Mouse (Mus musculus) hindbrain, embryonic 13.5 days (tissue): ENCODE data around the gene Focad. TPM values are rescaled to one million over a fixed set of nuclear protein-coding genes. Genes with fewer than 3 reads are reported as not detected.

ENCODE experiments used
- ATAC-seq: fragments of 200-750 bp; cut with Nextera tagmentation; 2 replicates; pipeline ENCODE4 v1.8.0; 2017; ENCODE audit warnings: moderate TSS enrichment; ENCODE audit not compliant: low FRiP score
- H3K27ac ChIP-seq: fragments of 300-500 bp; sonication (generic); 2 replicates; pipeline ENCODE4 v1.5.1; 2015; ENCODE audit warnings: inconsistent platforms, mild to moderate bottlenecking, moderate library complexity
- H3K27me3 ChIP-seq: fragments of 300-500 bp; sonication (generic); 2 replicates; pipeline ENCODE4 v1.6.1; 2015; ENCODE audit warnings: mild to moderate bottlenecking, inconsistent platforms
- H3K36me3 ChIP-seq: fragments of 300-500 bp; sonication (generic); 2 replicates; pipeline ENCODE4 v1.6.1; 2015; ENCODE audit warnings: mild to moderate bottlenecking, inconsistent platforms
- H3K4me1 ChIP-seq: fragments of 300-500 bp; sonication (generic); replicated peaks from 2 replicates; pipeline ENCODE4 v1.6.1; 2015; ENCODE audit warnings: inconsistent platforms
- H3K4me2 ChIP-seq: fragments of 300-500 bp; sonication (generic); 2 replicates; pipeline ENCODE4 v1.6.1; 2015; ENCODE audit warnings: inconsistent platforms, mild to moderate bottlenecking, moderate library complexity
- H3K4me3 ChIP-seq: fragments of 300-500 bp; sonication (generic); 2 replicates; pipeline ENCODE4 v1.5.1; 2015; ENCODE audit warnings: mild to moderate bottlenecking, inconsistent platforms
- H3K9ac ChIP-seq: fragments of 300-500 bp; sonication (generic); 2 replicates; pipeline ENCODE4 v1.6.1; 2015; ENCODE audit warnings: mild to moderate bottlenecking, inconsistent platforms
- H3K9me3 ChIP-seq: fragments of 300-500 bp; sonication (generic); 2 replicates; pipeline ENCODE4 v1.6.1; 2016; ENCODE audit warnings: inconsistent platforms
- WGBS: fragments of 180-500 bp; shearing (Covaris S2); methylation state at CpG from one replicate; pipeline ENCODE4 v1.1.7; 2015; 5-methylcytosine and 5-hydroxymethylcytosine counted together
- polyA plus RNA-seq: library from polyadenylated mRNA; unstranded; fragments of >200 nt; fragmentation: Nextera tagmentation; extraction: Ambion mirVana; gene quantifications from 2 replicates; pipeline ENCODE4 v1.2.1, GENCODE M21; 2015

Gene Focad
- polyA plus RNA-seq, 1 experiment from 2014 or later = 11.2 TPM

GRCm38 (mm10) chr4:88159700-88160099, 65.3 kb downstream of the Focad start:
- Histone ChIP-seq H3K4me2 (no peak overlapping the region), H3K4me1 (peaks cover 31% of the 10 kb centered on the region), H3K9ac (no peak overlapping the region), H3K9me3 (no peaks in the 10 kb centered on the region), H3K27ac (no peak overlapping the region), H3K4me3 (no peak overlapping the region), H3K27me3 (no peaks in the 10 kb centered on the region), H3K36me3 (no peaks in the 10 kb centered on the region)
- ATAC-seq = no peak
- 75% methylated on average over 6 of the region's 6 CpGs for WGBS

- peak; percentile 73; the same call in 1 of the 2 replicates for ATAC-seq
- H3K36me3 ChIP-seq = no peaks in the 10 kb centered on the region
- H3K9ac ChIP-seq = 0 out of 2 replicates have a peak overlapping the region, but pooled peaks have one; percentile 29
- H3K4me3 ChIP-seq = no peak overlapping the region
- H3K27ac ChIP-seq = peak overlapping the region; percentile 49; the same call in 1 of the 2 replicates
- H3K9me3 ChIP-seq = no peaks in the 10 kb centered on the region
- peaks cover 22% of the 10 kb centered on the region for H3K4me1 ChIP-seq
- H3K27me3 ChIP-seq = no peaks in the 10 kb centered on the region
- WGBS = 27% methylated on average over 13 of the region's 13 CpGs
- H3K4me2 ChIP-seq = peak overlapping the region; percentile 10; the same call in 1 of the 2 replicates
These were observed 69.2 kb downstream of the Focad start for GRCm38 (mm10) chr4:88163511-88164247.

- no peak overlapping the region for H3K4me3 ChIP-seq
- H3K4me1 ChIP-seq = peaks cover 22% of the 10 kb centered on the region
- no peak overlapping the region for H3K4me2 ChIP-seq
- no peak overlapping the region for H3K9ac ChIP-seq
- no peaks in the 10 kb centered on the region for H3K27me3 ChIP-seq
- ATAC-seq = no peak
- H3K36me3 ChIP-seq = no peaks in the 10 kb centered on the region
- H3K27ac ChIP-seq = no peak overlapping the region
- H3K9me3 ChIP-seq = no peaks in the 10 kb centered on the region
- WGBS = 88% methylated on average over 7 of the region's 7 CpGs
These were observed 72.8 kb downstream of the Focad start for GRCm38 (mm10) chr4:88167008-88167862.

GRCm38 (mm10) chr4:88175058-88175974, 80.9 kb downstream of the Focad start:
- H3K27ac ChIP-seq = peak overlapping the region; percentile 15; the same call in 1 of the 2 replicates

GRCm38 (mm10) chr4:88179296-88179695, 84.9 kb downstream of the Focad start:
- no peak overlapping the region for H3K4me3 ChIP-seq
- no peaks in the 10 kb centered on the region for H3K36me3 ChIP-seq
- H3K4me1 ChIP-seq = peaks cover 8% of the 10 kb centered on the region
- H3K9me3 ChIP-seq = no peaks in the 10 kb centered on the region
- no peak for ATAC-seq
- H3K9ac ChIP-seq = no peak overlapping the region
- no peaks in the 10 kb centered on the region for H3K27me3 ChIP-seq
- H3K4me2 ChIP-seq = no peak overlapping the region
- 93% methylated on average over 2 of the region's 2 CpGs for WGBS
- H3K27ac ChIP-seq = no peak overlapping the region

More at GRCm38 (mm10) chr4:88175058-88175974, 80.9 kb downstream of the Focad start:
- Histone ChIP-seq H3K9ac (no peak overlapping the region), H3K27me3 (no peaks in the 10 kb centered on the region), H3K9me3 (no peaks in the 10 kb centered on the region), H3K4me2 (no peak overlapping the region), H3K36me3 (no peaks in the 10 kb centered on the region), H3K4me1 (peaks cover 8% of the 10 kb centered on the region), H3K4me3 (no peak overlapping the region)
- peak; percentile 52; the same call in 1 of the 2 replicates for ATAC-seq
- WGBS = 71% methylated on average over 6 of the region's 6 CpGs

- WGBS = 65% methylated on average over 6 of the region's 6 CpGs
- Histone ChIP-seq H3K4me1 (no peaks in the 10 kb centered on the region), H3K27ac (no peak overlapping the region)
These were observed 89.9 kb downstream of the Focad start for GRCm38 (mm10) chr4:88184293-88184692.

GRCm38 (mm10) chr4:88185872-88186426, 91.5 kb downstream of the Focad start:
- H3K4me3 ChIP-seq = no peak overlapping the region
- no peaks in the 10 kb centered on the region for H3K4me1 ChIP-seq
- no peak overlapping the region for H3K27ac ChIP-seq
- ATAC-seq = no peak
- 90% methylated on average over 6 of the region's 6 CpGs for WGBS
- no peaks in the 10 kb centered on the region for H3K9me3 ChIP-seq
- H3K9ac ChIP-seq = no peak overlapping the region
- H3K36me3 ChIP-seq = no peaks in the 10 kb centered on the region
- H3K27me3 ChIP-seq = no peaks in the 10 kb centered on the region
- H3K4me2 ChIP-seq = no peak overlapping the region

More at GRCm38 (mm10) chr4:88184293-88184692, 89.9 kb downstream of the Focad start:
- H3K36me3 ChIP-seq = no peaks in the 10 kb centered on the region
- no peaks in the 10 kb centered on the region for H3K27me3 ChIP-seq
- no peak overlapping the region for H3K9ac ChIP-seq
- H3K9me3 ChIP-seq = no peaks in the 10 kb centered on the region
- H3K4me3 ChIP-seq = no peak overlapping the region
- ATAC-seq = no peak
- no peak overlapping the region for H3K4me2 ChIP-seq

- no peaks in the 10 kb centered on the region for H3K9me3 ChIP-seq
- no peaks in the 10 kb centered on the region for H3K27me3 ChIP-seq
- WGBS = 84% methylated on average over 3 of the region's 3 CpGs
- no peak overlapping the region for H3K9ac ChIP-seq
- H3K36me3 ChIP-seq = no peaks in the 10 kb centered on the region
- no peak overlapping the region for H3K27ac ChIP-seq
- no peak for ATAC-seq
- H3K4me2 ChIP-seq = no peak overlapping the region
- H3K4me1 ChIP-seq = no peaks in the 10 kb centered on the region
- H3K4me3 ChIP-seq = no peak overlapping the region
These were observed 93.2 kb downstream of the Focad start for GRCm38 (mm10) chr4:88187649-88188048.

- 96% methylated on average over 1 of the region's 1 CpGs for WGBS
- Histone ChIP-seq H3K27me3 (no peaks in the 10 kb centered on the region), H3K9ac (no peak overlapping the region), H3K9me3 (no peaks in the 10 kb centered on the region), H3K36me3 (no peaks in the 10 kb centered on the region), H3K27ac (no peak overlapping the region), H3K4me2 (no peak overlapping the region), H3K4me3 (no peak overlapping the region), H3K4me1 (no peaks in the 10 kb centered on the region)
- no peak for ATAC-seq
These were observed 95.1 kb downstream of the Focad start for GRCm38 (mm10) chr4:88189495-88189894.

GRCm38 (mm10) chr4:88194256-88194655, 99.8 kb downstream of the Focad start:
- 79% methylated on average over 5 of the region's 5 CpGs for WGBS
- no peak for ATAC-seq

GRCm38 (mm10) chr4:88195898-88196495, 101.6 kb downstream of the Focad start:
- Histone ChIP-seq H3K36me3 (no peaks in the 10 kb centered on the region), H3K4me2 (no peak overlapping the region), H3K4me3 (no peak overlapping the region), H3K9ac (no peak overlapping the region), H3K27me3 (no peaks in the 10 kb centered on the region), H3K27ac (peak overlapping the region; percentile 48; the same call in 1 of the 2 replicates), H3K4me1 (0 out of 2 replicates have a peak, but pooled peaks cover 4% of the 10 kb centered on the region), H3K9me3 (no peaks in the 10 kb centered on the region)
- ATAC-seq = no peak
- WGBS = 77% methylated on average over 4 of the region's 4 CpGs

More at GRCm38 (mm10) chr4:88194256-88194655, 99.8 kb downstream of the Focad start:
- no peaks in the 10 kb centered on the region for H3K27me3 ChIP-seq
- H3K27ac ChIP-seq = no peak overlapping the region
- H3K36me3 ChIP-seq = no peaks in the 10 kb centered on the region
- no peak overlapping the region for H3K9ac ChIP-seq
- no peak overlapping the region for H3K4me3 ChIP-seq
- 0 out of 2 replicates have a peak, but pooled peaks cover 4% of the 10 kb centered on the region for H3K4me1 ChIP-seq
- no peaks in the 10 kb centered on the region for H3K9me3 ChIP-seq
- H3K4me2 ChIP-seq = no peak overlapping the region
